Mouse (Mus musculus) urinary bladder, adult 2 months (tissue): Measurements from ENCODE around the gene Ncor2. TPM values are rescaled to one million over a fixed set of nuclear protein-coding genes. Genes with fewer than 3 reads are reported as not detected.
"Not testable (repeated sequence)": the region's sequence is repeated elsewhere in the genome, so short reads cannot be mapped to it uniquely, and the experiment has no call there.

Experiments
- DNase-seq: peaks from one replicate; pipeline ENCODE4 v3.0.0; 2022; ENCODE audit warnings: low spot score
- polyA plus RNA-seq: library from polyadenylated mRNA; depleted of rRNA; stranded (reverse); fragments of >200 nt; gene quantifications from 2 replicates; pipeline ENCODE4 v1.2.3, GENCODE M21; 2012; rRNA removed

Ncor2 gene
- 24.5 and 61.9 TPM in 2 replicates for polyA plus RNA-seq

- peak; percentile 79 for DNase-seq
Observed at GRCm38 (mm10) chr5:125179007-125179734, at the start of gene Ncor2. Gene Ncor2, minus strand, starts transcription at chr5:125179219.

DNA sequence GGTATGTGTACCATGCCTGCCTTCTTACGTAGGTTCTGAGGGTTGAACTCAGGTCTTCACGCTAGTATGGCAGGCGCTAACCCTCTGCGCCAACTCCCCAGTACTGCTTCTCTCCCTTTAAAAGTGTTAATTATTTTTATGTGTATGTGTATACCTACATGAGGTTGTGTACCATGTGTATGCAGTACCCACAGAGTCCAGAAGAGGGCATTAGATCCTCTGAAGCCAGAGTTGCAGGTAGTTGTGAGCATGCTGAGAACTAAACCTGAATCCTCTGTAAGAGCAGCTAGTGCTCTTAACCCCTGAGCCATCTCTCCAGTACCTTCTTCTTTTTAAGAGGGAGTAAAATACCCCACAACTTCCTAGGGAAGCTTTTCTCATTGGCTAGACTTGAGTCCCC is 48.7 kb upstream of the Ncor2 start:
- no peak for DNase-seq

- DNase-seq = no peak
Observed at GRCm38 (mm10) chr5:125226229-125226634, 47.2 kb upstream of the Ncor2 start.

DNA sequence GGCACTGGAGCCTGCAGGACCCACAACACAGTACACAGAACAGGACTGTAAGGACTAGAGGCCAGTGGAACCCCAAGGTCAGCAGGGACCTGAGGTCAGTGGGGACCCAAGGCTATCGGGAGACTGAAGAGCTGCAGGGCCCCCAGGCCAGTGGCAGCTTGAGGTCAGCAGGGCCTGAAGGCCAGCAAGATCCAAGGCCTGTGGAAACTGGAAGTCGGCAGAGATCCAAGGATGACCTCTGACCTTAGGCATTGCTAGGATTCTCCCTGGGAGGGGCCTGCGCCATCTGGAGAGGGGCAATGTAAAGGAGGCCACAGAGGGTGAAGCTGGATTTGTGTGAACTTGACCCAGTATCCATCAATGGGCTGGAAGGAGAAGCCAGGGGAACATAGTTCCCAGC is 45.9 kb upstream of the Ncor2 start:
- DNase-seq = no peak

- DNase-seq = no peak
Observed at GRCm38 (mm10) chr5:125223961-125224360, 44.9 kb upstream of the Ncor2 start.

GRCm38 (mm10) chr5:125222706-125223105 is 43.7 kb upstream of the Ncor2 start:
- no peak for DNase-seq

DNA sequence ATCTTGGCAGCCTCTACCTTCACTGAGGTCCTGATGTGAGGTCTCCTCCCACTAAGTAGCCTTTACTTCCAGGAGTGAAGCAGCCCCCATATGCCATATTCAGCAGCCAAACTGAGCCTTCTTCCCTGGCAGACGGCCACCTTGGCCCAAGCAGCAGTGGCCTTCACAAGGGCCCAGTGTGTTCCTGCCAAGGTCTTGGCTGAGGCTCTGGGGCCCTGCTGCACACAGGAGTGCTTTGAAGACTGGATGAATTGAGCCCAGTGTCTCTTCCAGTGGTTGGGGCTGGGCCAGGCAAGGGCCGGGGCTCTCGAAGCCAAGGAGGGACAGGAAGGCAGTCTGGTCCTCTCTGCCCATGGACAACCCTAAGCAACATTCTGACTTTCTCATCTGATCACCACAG is 42.8 kb upstream of the Ncor2 start:
- no peak for DNase-seq

- DNase-seq = no peak
Observed at GRCm38 (mm10) chr5:125217426-125218170, 38.6 kb upstream of the Ncor2 start.

- DNase-seq = peak; percentile 28
Observed at GRCm38 (mm10) chr5:125215930-125216459, 37.0 kb upstream of the Ncor2 start.

DNA sequence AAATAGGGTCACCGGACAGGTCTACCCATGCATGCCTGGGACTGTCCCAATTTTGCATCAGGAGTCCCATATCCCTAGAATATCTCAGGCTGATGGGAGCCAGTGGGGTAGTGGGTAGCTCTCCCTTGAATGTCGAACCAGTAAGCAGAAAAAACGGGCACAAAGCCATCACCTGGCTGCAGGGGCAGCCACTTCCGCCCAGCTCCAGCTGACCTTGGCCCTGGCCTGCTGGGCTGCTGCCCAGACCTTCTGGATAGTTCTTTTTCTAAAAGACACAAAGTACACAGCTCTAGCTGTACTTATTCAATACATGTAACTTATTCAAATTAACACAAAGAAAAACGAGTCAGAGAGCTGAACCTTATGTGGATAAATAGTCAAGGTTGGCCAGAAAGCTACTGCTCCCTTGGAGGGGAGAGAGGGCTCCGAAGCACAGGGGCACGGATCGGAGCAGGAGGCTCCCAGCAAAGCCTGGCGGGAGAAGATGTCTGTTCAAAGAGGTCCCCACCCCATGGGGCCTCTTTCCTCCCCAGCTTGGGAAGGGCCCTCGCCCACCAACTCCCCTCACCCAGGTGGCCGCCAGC is 36.4 kb upstream of the Ncor2 start:
- DNase-seq = no peak

GRCm38 (mm10) chr5:125214064-125214463 is 35.0 kb upstream of the Ncor2 start:
- no peak for DNase-seq

DNA sequence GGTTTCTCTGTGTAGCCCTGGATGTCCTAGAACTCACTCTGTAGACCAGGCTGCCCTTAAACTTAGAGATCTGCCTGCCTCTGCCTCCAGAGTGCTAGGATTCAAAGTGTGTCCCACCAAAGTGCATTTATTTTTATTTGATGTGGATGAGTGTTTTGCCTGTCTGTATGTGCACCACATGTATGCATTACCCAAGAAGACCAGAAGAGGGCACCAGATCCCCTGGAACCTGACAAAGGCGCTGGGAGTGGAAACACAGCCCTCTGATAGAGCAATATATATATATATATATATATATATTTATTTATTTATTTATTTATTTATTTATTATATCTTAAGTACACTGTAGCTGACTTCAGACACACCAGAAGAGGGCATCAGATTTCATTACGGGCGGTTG is 25.9 kb upstream of the Ncor2 start:
- DNase-seq = not testable (repeated sequence)

- DNase-seq = no peak
Observed at GRCm38 (mm10) chr5:125204199-125204815, 25.3 kb upstream of the Ncor2 start.

- no peak for DNase-seq
Observed at GRCm38 (mm10) chr5:125203759-125204158, 24.7 kb upstream of the Ncor2 start.

- no peak for DNase-seq
Observed at GRCm38 (mm10) chr5:125203099-125203498, 24.1 kb upstream of the Ncor2 start.

DNA sequence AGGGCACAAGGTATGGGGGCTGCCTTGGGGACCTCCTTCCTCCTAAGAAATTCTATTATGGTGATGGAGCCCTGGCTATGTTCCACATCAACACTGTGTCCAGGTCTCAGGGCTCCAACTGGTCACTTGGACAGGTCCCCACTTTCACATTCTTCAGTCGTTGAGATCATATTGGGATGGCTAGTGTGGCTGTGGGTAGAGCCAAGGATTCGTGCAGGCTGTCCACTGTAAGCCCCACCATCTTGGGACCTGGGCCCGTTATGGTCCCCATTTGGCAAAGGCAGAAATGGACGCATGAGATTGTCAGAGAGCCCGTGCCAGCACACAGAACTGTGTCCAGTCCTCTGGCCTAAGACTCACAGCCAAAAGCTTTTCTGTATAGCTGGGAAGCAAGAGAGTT is 23.1 kb upstream of the Ncor2 start:
- no peak for DNase-seq

GRCm38 (mm10) chr5:125199086-125199485 is 20.1 kb upstream of the Ncor2 start:
- DNase-seq = no peak

DNA sequence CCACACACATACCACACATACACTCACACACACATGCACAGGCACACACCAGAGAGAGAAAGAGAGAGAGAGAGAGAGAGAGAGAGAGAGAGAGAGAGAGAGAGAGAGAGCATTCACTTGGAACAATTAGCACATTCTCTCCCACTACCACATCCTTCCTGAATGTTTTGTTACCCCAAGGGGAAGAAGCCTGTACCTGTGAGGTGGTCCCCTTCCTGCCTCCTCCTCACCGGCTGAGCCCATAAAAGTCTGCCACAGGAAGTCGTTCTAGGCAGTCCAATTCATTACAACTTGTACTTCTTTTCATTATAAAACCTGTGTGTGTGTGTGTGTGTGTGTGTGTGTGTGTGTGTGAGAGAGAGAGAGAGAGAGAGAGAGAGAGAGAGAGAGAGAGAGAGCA is 18.3 kb upstream of the Ncor2 start:
- DNase-seq = not testable (repeated sequence)

DNA sequence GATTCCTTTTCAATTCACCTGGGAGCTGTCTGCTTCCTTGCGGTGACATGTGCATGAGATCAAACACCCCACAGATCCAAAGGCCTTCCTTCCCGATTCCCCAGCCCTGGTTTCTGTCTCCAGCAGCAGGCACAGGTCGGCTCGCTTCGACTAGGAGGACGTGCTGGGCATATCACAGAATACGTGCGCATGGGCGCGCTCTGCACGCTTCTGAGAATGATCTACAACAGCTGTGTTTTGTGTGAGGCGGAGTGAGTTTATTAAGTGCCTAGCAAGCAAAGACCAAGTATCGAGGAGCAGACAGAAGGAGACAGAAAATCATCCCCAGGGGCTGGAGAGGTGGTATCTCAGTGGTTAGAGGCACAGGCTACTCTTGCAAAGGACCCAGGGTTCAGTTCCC is 17.0 kb upstream of the Ncor2 start:
- no peak for DNase-seq

DNA sequence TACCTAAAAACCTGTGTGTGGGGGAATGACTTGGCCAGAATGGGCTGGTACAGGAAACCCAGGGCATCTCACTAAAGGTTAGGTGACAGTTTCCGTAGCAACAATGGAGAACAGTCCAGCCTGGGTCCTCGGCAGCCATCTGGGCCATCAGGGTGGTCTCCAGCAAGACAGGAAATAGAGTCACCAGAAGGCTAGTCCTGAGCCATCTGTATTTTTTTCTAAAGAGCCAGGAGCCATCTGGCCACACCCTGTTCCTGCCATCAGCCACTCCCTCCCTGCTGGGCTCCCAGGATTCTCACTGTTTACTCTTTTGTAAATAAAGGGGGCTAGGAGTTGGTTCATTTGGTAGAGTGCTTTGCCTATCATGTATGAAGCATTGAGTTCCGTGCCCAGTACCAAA is 16.1 kb upstream of the Ncor2 start:
- DNase-seq = no peak

GRCm38 (mm10) chr5:125193478-125194439 is 14.7 kb upstream of the Ncor2 start:
- no peak for DNase-seq
